Mouse (Mus musculus): Measurements from ENCODE around the gene Armh1. TPM values are rescaled to one million over a fixed set of nuclear protein-coding genes. Genes with fewer than 3 reads are reported as not detected.

Armh1 gene
- 0.46 and 0.86 TPM in 2 replicates for polyA plus RNA-seq (2014; fragmentation: Nextera tagmentation; extraction: Ambion mirVana)

- no peaks in the 10 kb centered on the region for H3K4me1 ChIP-seq (ENCODE audit: control insufficient read depth, insufficient read depth, low read length)
- peak within 1 kb of the TSS; percentile 52 for H3K4me2 ChIP-seq (ENCODE audit: low read depth, low read length)
- WGBS, result under 1% methylated on average over 42 of the region's 43 CpGs
Measured at GRCm38 (mm10) chr4:117251801-117252316, at the start of gene Armh1, which contains the start of gene Tmem53. TSS of gene Armh1 (minus strand) at chr4:117252125. TSS of gene Tmem53 (plus strand) at chr4:117251951.

GRCm38 (mm10) chr4:117299921-117300320, 48.0 kb upstream of the Armh1 start:
- ATAC-seq (ENCODE audit: low read depth), result no peak
- H3K9me3 ChIP-seq (ENCODE audit: control insufficient read depth, low read length), result no peaks in the 10 kb centered on the region
- H3K27ac ChIP-seq (ENCODE audit: low read depth, low read length), result no peak overlapping the region
- WGBS, result 57% methylated on average over 10 of the region's 10 CpGs
- no peak overlapping the region for H3K4me2 ChIP-seq (ENCODE audit: low read depth, low read length)
- H3K9ac ChIP-seq (replicated peaks; ENCODE audit: low read depth, low read length), result no peak overlapping the region
- peaks cover 19% of the 10 kb centered on the region for H3K4me1 ChIP-seq (ENCODE audit: control insufficient read depth, insufficient read depth, low read length)
- H3K36me3 ChIP-seq (ENCODE audit: control insufficient read depth, insufficient read depth, low read length), result no peaks in the 10 kb centered on the region
- peaks cover 21% of the 10 kb centered on the region; the same call in 1 of the 2 replicates for H3K27me3 ChIP-seq (ENCODE audit: control insufficient read depth, insufficient read depth, low read length)
- H3K4me3 ChIP-seq (ENCODE audit: low read depth, low read length), result no peak overlapping the region

More at GRCm38 (mm10) chr4:117251801-117252316, at the start of gene Armh1, which contains the start of gene Tmem53:
- H3K4me3 ChIP-seq (ENCODE audit: low read depth, low read length), result peak within 1 kb of the TSS; percentile 59
- ATAC-seq (ENCODE audit: low read depth), result peak; percentile 96
- no peaks in the 10 kb centered on the region for H3K36me3 ChIP-seq (ENCODE audit: control insufficient read depth, insufficient read depth, low read length)
- peak within 1 kb of the TSS; percentile 72 for H3K9ac ChIP-seq (replicated peaks; ENCODE audit: low read depth, low read length)
- no peaks in the 10 kb centered on the region for H3K27me3 ChIP-seq (ENCODE audit: control insufficient read depth, insufficient read depth, low read length)
- peak within 1 kb of the TSS; percentile 41; the same call in 1 of the 2 replicates for H3K27ac ChIP-seq (ENCODE audit: low read depth, low read length)
- H3K9me3 ChIP-seq (ENCODE audit: control insufficient read depth, low read length), result no peaks in the 10 kb centered on the region

- peaks cover 6% of the 10 kb centered on the region; the same call in 1 of the 2 replicates for H3K27me3 ChIP-seq (ENCODE audit: control insufficient read depth, insufficient read depth, low read length)
- no peak overlapping the region for H3K27ac ChIP-seq (ENCODE audit: low read depth, low read length)
- H3K9me3 ChIP-seq (ENCODE audit: control insufficient read depth, low read length), result no peaks in the 10 kb centered on the region
- no peaks in the 10 kb centered on the region for H3K36me3 ChIP-seq (ENCODE audit: control insufficient read depth, insufficient read depth, low read length)
- ATAC-seq (ENCODE audit: low read depth), result no peak
- H3K4me3 ChIP-seq (ENCODE audit: low read depth, low read length), result no peak overlapping the region
- no peak overlapping the region for H3K9ac ChIP-seq (replicated peaks; ENCODE audit: low read depth, low read length)
- WGBS, result 67% methylated on average over 9 of the region's 9 CpGs
- no peak overlapping the region for H3K4me2 ChIP-seq (ENCODE audit: low read depth, low read length)
- peaks cover 9% of the 10 kb centered on the region for H3K4me1 ChIP-seq (ENCODE audit: control insufficient read depth, insufficient read depth, low read length)
Measured at GRCm38 (mm10) chr4:117297819-117298218, 45.9 kb upstream of the Armh1 start.

GRCm38 (mm10) chr4:117296849-117297593, 45.1 kb upstream of the Armh1 start:
- H3K9ac ChIP-seq (replicated peaks; ENCODE audit: low read depth, low read length), result no peak overlapping the region
- ATAC-seq (ENCODE audit: low read depth), result no peak
- no peaks in the 10 kb centered on the region for H3K36me3 ChIP-seq (ENCODE audit: control insufficient read depth, insufficient read depth, low read length)
- peaks cover 3% of the 10 kb centered on the region; the same call in 1 of the 2 replicates for H3K4me1 ChIP-seq (ENCODE audit: control insufficient read depth, insufficient read depth, low read length)
- no peaks in the 10 kb centered on the region for H3K9me3 ChIP-seq (ENCODE audit: control insufficient read depth, low read length)
- H3K27me3 ChIP-seq (ENCODE audit: control insufficient read depth, insufficient read depth, low read length), result peaks cover 2% of the 10 kb centered on the region; the same call in 1 of the 2 replicates
- H3K27ac ChIP-seq (ENCODE audit: low read depth, low read length), result no peak overlapping the region
- 67% methylated on average over 19 of the region's 19 CpGs for WGBS
- H3K4me3 ChIP-seq (ENCODE audit: low read depth, low read length), result no peak overlapping the region
- no peak overlapping the region for H3K4me2 ChIP-seq (ENCODE audit: low read depth, low read length)

GRCm38 (mm10) chr4:117291696-117292095, 39.8 kb upstream of the Armh1 start:
- H3K4me2 ChIP-seq (ENCODE audit: low read depth, low read length), result no peak overlapping the region
- ATAC-seq (ENCODE audit: low read depth), result no peak
- H3K4me1 ChIP-seq (ENCODE audit: control insufficient read depth, insufficient read depth, low read length), result 0 out of 2 replicates have a peak, but pooled peaks cover 8% of the 10 kb centered on the region
- H3K9ac ChIP-seq (replicated peaks; ENCODE audit: low read depth, low read length), result no peak overlapping the region
- no peak overlapping the region for H3K4me3 ChIP-seq (ENCODE audit: low read depth, low read length)
- peaks cover 5% of the 10 kb centered on the region; the same call in 1 of the 2 replicates for H3K36me3 ChIP-seq (ENCODE audit: control insufficient read depth, insufficient read depth, low read length)
- H3K27ac ChIP-seq (ENCODE audit: low read depth, low read length), result no peak overlapping the region
- 97% methylated on average over 2 of the region's 2 CpGs for WGBS
- H3K9me3 ChIP-seq (ENCODE audit: control insufficient read depth, low read length), result no peaks in the 10 kb centered on the region
- H3K27me3 ChIP-seq (ENCODE audit: control insufficient read depth, insufficient read depth, low read length), result no peaks in the 10 kb centered on the region

GRCm38 (mm10) chr4:117288927-117289801, 37.2 kb upstream of the Armh1 start:
- Histone ChIP-seq H3K9me3 (ENCODE audit: control insufficient read depth, low read length) (no peaks in the 10 kb centered on the region), H3K4me3 (ENCODE audit: low read depth, low read length) (peak overlapping the region; percentile 65), H3K27me3 (ENCODE audit: control insufficient read depth, insufficient read depth, low read length) (no peaks in the 10 kb centered on the region), H3K36me3 (ENCODE audit: control insufficient read depth, insufficient read depth, low read length) (peaks cover 16% of the 10 kb centered on the region; the same call in 1 of the 2 replicates), H3K4me1 (ENCODE audit: control insufficient read depth, insufficient read depth, low read length) (peaks cover 23% of the 10 kb centered on the region), H3K9ac (replicated peaks; ENCODE audit: low read depth, low read length) (peak overlapping the region; percentile 78), H3K27ac (ENCODE audit: low read depth, low read length) (peak overlapping the region; percentile 87), H3K4me2 (ENCODE audit: low read depth, low read length) (peak overlapping the region; percentile 70)
- peak; percentile 86 for ATAC-seq (ENCODE audit: low read depth)
- under 1% methylated on average over 38 of the region's 80 CpGs for WGBS

- Histone ChIP-seq H3K4me2 (ENCODE audit: low read depth, low read length) (peak overlapping the region; percentile 70), H3K9me3 (ENCODE audit: control insufficient read depth, low read length) (no peaks in the 10 kb centered on the region), H3K4me1 (ENCODE audit: control insufficient read depth, insufficient read depth, low read length) (peaks cover 31% of the 10 kb centered on the region), H3K27ac (ENCODE audit: low read depth, low read length) (peak overlapping the region; percentile 87), H3K27me3 (ENCODE audit: control insufficient read depth, insufficient read depth, low read length) (no peaks in the 10 kb centered on the region), H3K36me3 (ENCODE audit: control insufficient read depth, insufficient read depth, low read length) (peaks cover 16% of the 10 kb centered on the region; the same call in 1 of the 2 replicates), H3K4me3 (ENCODE audit: low read depth, low read length) (peak overlapping the region; percentile 65), H3K9ac (replicated peaks; ENCODE audit: low read depth, low read length) (peak overlapping the region; percentile 78)
- no peak for ATAC-seq (ENCODE audit: low read depth)
- WGBS, result 22% methylated on average over 25 of the region's 25 CpGs
Measured at GRCm38 (mm10) chr4:117288277-117288926, 36.5 kb upstream of the Armh1 start.

GRCm38 (mm10) chr4:117284363-117284762, 32.4 kb upstream of the Armh1 start:
- peaks cover 38% of the 10 kb centered on the region for H3K4me1 ChIP-seq (ENCODE audit: control insufficient read depth, insufficient read depth, low read length)
- H3K4me3 ChIP-seq (ENCODE audit: low read depth, low read length), result no peak overlapping the region
- no peaks in the 10 kb centered on the region for H3K27me3 ChIP-seq (ENCODE audit: control insufficient read depth, insufficient read depth, low read length)
- peaks cover 16% of the 10 kb centered on the region; the same call in 1 of the 2 replicates for H3K36me3 ChIP-seq (ENCODE audit: control insufficient read depth, insufficient read depth, low read length)
- H3K9me3 ChIP-seq (ENCODE audit: control insufficient read depth, low read length), result no peaks in the 10 kb centered on the region
- ATAC-seq (ENCODE audit: low read depth), result no peak
- WGBS, result 18% methylated on average over 4 of the region's 4 CpGs
- no peak overlapping the region for H3K9ac ChIP-seq (replicated peaks; ENCODE audit: low read depth, low read length)
- H3K4me2 ChIP-seq (ENCODE audit: low read depth, low read length), result no peak overlapping the region
- H3K27ac ChIP-seq (ENCODE audit: low read depth, low read length), result no peak overlapping the region
